Mouse (Mus musculus) urinary bladder, postnatal 14 days (tissue): Measurements from ENCODE around the gene Vinac1.
"Not testable (repeated sequence)": the region's sequence is repeated elsewhere in the genome, so short reads cannot be mapped to it uniquely, and the experiment has no call there.

Source experiments
- DNase-seq: peaks from one replicate; pipeline ENCODE4 v3.0.0; 2021; ENCODE audit warnings: low spot score

Gene Vinac1

GRCm38 (mm10) chr2:129038937-129039631 is 8.9 kb downstream of the Vinac1 start:
- DNase-seq = peak; percentile 5

DNA sequence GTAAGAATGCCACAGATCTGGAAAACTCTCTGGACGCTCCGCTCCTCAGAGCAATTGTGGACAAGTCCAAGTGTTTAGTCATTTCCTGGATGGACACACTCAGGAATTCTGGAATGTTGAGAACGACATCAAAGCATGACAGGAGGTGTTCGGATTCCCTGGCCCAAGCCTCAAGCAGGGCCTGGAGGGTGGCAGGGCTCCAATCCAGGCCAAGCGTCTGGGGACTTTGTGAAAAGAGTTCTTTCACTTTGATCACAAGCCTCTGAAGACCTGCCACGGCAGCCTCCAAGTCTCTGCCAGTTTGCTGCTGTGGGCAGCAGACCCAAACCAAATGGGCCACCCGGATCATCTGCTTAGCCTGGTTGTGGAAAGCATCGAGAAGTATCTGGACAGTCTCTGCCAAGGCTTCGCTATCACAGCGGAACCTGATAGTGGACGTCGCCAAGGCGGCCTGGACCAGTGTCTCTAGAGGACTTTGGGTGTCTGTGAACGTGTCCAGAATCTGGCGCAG is 9.5 kb downstream of the Vinac1 start:
- no peak for DNase-seq

DNA sequence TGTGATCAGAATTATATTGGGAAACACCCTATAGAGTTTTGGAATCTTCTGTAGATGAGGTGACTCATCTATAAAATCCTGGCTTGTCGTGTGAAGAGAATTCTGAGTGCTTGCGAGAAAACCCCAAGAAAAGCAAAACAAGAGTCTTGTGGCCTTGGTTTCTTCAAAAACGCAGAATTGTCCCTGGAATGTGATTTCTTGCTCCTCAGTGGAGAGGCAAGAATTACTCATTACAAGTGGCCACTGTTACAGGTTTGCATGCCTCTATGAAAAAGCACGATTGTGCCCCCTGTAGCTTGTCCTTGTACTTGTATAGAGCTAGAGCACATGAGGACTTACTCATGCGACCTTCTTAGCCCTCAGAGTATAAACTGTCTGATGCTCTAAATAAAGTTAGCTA is 12.6 kb downstream of the Vinac1 start:
- no peak for DNase-seq

GRCm38 (mm10) chr2:129024820-129025219 is 23.2 kb downstream of the Vinac1 start:
- DNase-seq = peak; percentile 33

GRCm38 (mm10) chr2:129020106-129020505 is 27.9 kb downstream of the Vinac1 start:
- no peak for DNase-seq

GRCm38 (mm10) chr2:129008867-129009266 is 39.1 kb downstream of the Vinac1 start:
- DNase-seq = not testable (repeated sequence)

GRCm38 (mm10) chr2:129006194-129006749 is 41.7 kb downstream of the Vinac1 start:
- DNase-seq = no peak

DNA sequence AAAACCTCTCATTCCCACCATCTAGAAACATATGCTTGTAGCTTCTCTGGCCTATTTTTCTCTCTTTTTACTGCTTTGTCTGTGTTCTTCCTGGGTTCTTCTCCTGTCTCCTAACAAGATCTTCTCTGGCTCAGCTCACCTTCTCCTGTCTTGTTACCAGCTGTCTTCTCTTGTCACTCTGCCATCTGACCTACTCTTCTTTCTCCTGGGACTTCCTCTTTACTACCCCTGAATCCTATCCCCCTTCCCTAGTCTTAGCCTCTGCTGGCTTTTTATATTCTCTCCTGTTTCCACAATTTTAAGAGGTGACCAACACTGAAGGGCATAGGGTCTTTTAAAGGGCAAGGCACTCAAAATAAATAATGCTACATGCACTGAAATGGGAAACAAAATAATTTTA is 43.1 kb downstream of the Vinac1 start:
- no peak for DNase-seq

- no peak for DNase-seq
Measured at GRCm38 (mm10) chr2:128984746-128985145, 63.2 kb downstream of the Vinac1 start.

- no peak for DNase-seq
Measured at GRCm38 (mm10) chr2:128975572-128975971, 72.4 kb downstream of the Vinac1 start.
